25 mouse cellular contexts compared by ENCODE assay signal in the genomic region with DNA sequence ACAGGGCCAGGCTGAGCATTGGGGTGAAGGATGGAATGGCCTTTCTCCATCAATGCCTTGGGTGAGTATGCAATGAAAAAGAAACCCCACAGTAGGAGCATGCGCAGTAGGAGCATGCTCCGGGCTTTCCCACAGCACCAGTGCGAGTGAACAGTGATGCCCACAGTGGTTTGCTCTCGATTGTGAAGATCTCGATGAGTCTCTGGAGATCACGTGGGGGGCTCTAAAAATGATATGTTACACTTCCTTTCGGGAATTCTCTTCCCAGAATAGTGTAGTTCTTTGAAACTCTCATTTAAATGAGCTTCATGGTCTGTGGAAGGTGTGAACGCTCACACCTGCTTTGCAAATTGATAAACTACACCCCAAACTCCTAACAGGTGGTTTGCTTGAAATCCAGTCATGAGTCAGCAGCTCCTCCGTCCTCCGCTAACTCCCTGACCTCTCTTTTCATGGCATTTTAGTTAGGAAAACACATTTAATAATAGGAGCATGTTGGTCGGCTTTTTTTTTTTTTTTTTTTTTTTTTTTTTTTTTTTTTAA.
DNase-seq lines count a peak whose midpoint lies in the region; ATAC-seq and TF ChIP-seq lines count a peak whose summit lies in the region.
"Had no signal": no experiment of that assay in that cellular context is flagged by ENCODE, and none has a peak within 500 bp of the region (broad histone marks: within the 10 kb centered on the region; RNA-seq: fewer than 3 reads in every experiment).

No protein-coding gene starts in this region.

- H3K36me3 ChIP-seq in CH12.LX (replicated peaks in 1 of 2; ENCODE audit: control insufficient read depth in 1 of 2, insufficient read depth in 1 of 2, low read length in 1 of 2), result no peaks in the 10 kb centered on the region
- H3K36me3 ChIP-seq: embryonic facial prominence, embryonic 12.5 days; forebrain, embryonic 15.5 days; heart, embryonic 10.5 days; heart, embryonic 15.5 days; limb, embryonic 12.5 days; liver, embryonic 15.5 days; lung, embryonic 15.5 days; midbrain, embryonic 10.5 days; midbrain, embryonic 15.5 days had no signal

- dilution Hi-C loops in CH12.LX (cut with MboI; ENCODE audit: extremely low pct_ligation_motif_present, extremely low pct_unique_long_range_greater_than_20kb, low sequenced_read_pairs), result no loop called here

- in situ Hi-C loops in CH12.LX (cut with MboI; ENCODE audit: low pct_ligation_motif_present, low pct_unique_long_range_greater_than_20kb, low sequenced_read_pairs), result no loop called here

- H3K79me2 ChIP-seq in CH12.LX (replicated peaks; ENCODE audit: control insufficient read depth, extremely low read depth, insufficient read depth, poor library complexity, severe bottlenecking), result no peaks in the 10 kb centered on the region

- H3K9ac ChIP-seq in CH12.LX (ENCODE audit: insufficient read depth, low read depth), result no peak overlapping the region
- H3K9ac ChIP-seq: embryonic facial prominence, embryonic 12.5 days; forebrain, embryonic 15.5 days; heart, embryonic 15.5 days; limb, embryonic 12.5 days; liver, embryonic 15.5 days; lung, embryonic 15.5 days; midbrain, embryonic 15.5 days; neural tube, embryonic 15.5 days had no signal

- peak; percentile 71 for ATAC-seq in frontal cortex, adult (ENCODE audit: low TSS enrichment)
- ATAC-seq: midbrain, embryonic 15.5 days had no signal

- no peaks in the 10 kb centered on the region for H3K27me3 ChIP-seq in CH12.LX (replicated peaks)
- H3K27me3 ChIP-seq: embryonic facial prominence, embryonic 12.5 days; forebrain, embryonic 15.5 days; heart, embryonic 15.5 days; limb, embryonic 12.5 days; liver, embryonic 15.5 days; lung, embryonic 15.5 days; midbrain, embryonic 15.5 days; neural tube, embryonic 15.5 days had no signal

- no peak for TF ChIP-seq CTCF in CH12.LX (conservative IDR thresholded peaks at IDR 0.05 in 1 of 2, IDR thresholded peaks at IDR 0.05 in 1 of 2; ENCODE audit: low read depth in 2 of 2, low read length in 2 of 2)

- no peak overlapping the region for H3K4me3 ChIP-seq in CH12.LX (replicated peaks in 1 of 3; ENCODE audit: low read depth in 2 of 3, low read length in 2 of 3, poor library complexity in 1 of 3)
- H3K4me3 ChIP-seq: embryonic facial prominence, embryonic 12.5 days; forebrain, embryonic 15.5 days; heart, embryonic 10.5 days; heart, embryonic 15.5 days; limb, embryonic 12.5 days; liver, embryonic 15.5 days; lung, embryonic 15.5 days; midbrain, embryonic 10.5 days; midbrain, embryonic 15.5 days; neural tube, embryonic 15.5 days had no signal

- TF ChIP-seq POLR2A in CH12.LX (IDR thresholded peaks at IDR 0.05; ENCODE audit: low read depth, low read length), result no peak

- no peak for TF ChIP-seq RAD21 in CH12.LX (IDR thresholded peaks at IDR 0.05; ENCODE audit: low read depth, low read length)

- no peak overlapping the region for H3K4me2 ChIP-seq in CH12.LX (ENCODE audit: insufficient read depth, low read depth, poor library complexity, severe bottlenecking)
- H3K4me2 ChIP-seq: embryonic facial prominence, embryonic 12.5 days; forebrain, embryonic 15.5 days; heart, embryonic 15.5 days; limb, embryonic 12.5 days; liver, embryonic 15.5 days; lung, embryonic 15.5 days; midbrain, embryonic 15.5 days; neural tube, embryonic 15.5 days had no signal

- H3K4me1 ChIP-seq in CH12.LX (ENCODE audit: control insufficient read depth in 1 of 2, insufficient read depth in 2 of 2), result peaks cover 0 to 23% of the 10 kb centered on the region in 2 experiments; a peak in 1 of 4 replicates
- H3K4me1 ChIP-seq: embryonic facial prominence, embryonic 12.5 days; heart, embryonic 10.5 days; heart, embryonic 15.5 days; limb, embryonic 12.5 days; liver, embryonic 15.5 days; lung, embryonic 15.5 days; midbrain, embryonic 15.5 days; neural tube, embryonic 15.5 days had no signal

- no peak for DNase-seq in frontal cortex, postnatal 10 days (ENCODE audit: low spot score in 2 of 2)
- peak; percentile 12 to 28 for DNase-seq in left cerebral cortex, adult 18-20 months (ENCODE audit: low spot score in 2 of 2)
- DNase-seq in left cerebral cortex, postnatal 4 days, result no peak
- no peak for DNase-seq in CH12.LX (ENCODE audit: extremely low read depth)
- DNase-seq in left cerebral cortex, postnatal 25 days (ENCODE audit: low spot score in 2 of 2), result peak; percentile 21 to 88
- DNase-seq in embryo, embryonic 10.5 days (ENCODE audit: low spot score), result no peak
- DNase-seq: adrenal gland, adult 2 months; cerebellum, adult 11 months; cerebellum, adult 9-10 months; cerebellum, postnatal 36 days; gastrocnemius, postnatal 10 days; kidney, adult 2 months; kidney, postnatal 36 days; thymus, postnatal 4 days had no signal

- intact Hi-C loops in left cerebral cortex, postnatal 4 days (cut with DNase I), result no loop called here
- intact Hi-C loops in left cerebral cortex, postnatal 25 days (cut with DNase I), result loop anchor here (5.0 kb wide), 3 partner anchors 44 to 126 kb away; no protein-coding TSS in a partner anchor

- no peak for TF ChIP-seq EP300 in CH12.LX (IDR thresholded peaks at IDR 0.05; ENCODE audit: low read length)

- H3K9me3 ChIP-seq in CH12.LX (replicated peaks; ENCODE audit: low read length), result peaks cover 4% of the 10 kb centered on the region
- H3K9me3 ChIP-seq: embryonic facial prominence, embryonic 12.5 days; forebrain, embryonic 15.5 days; heart, embryonic 10.5 days; heart, embryonic 15.5 days; liver, embryonic 15.5 days; lung, embryonic 15.5 days; midbrain, embryonic 10.5 days; midbrain, embryonic 15.5 days; neural tube, embryonic 15.5 days had no signal

- no peak overlapping the region for H3K27ac ChIP-seq in CH12.LX (ENCODE audit: insufficient read depth, low read depth)
- H3K27ac ChIP-seq: embryonic facial prominence, embryonic 12.5 days; forebrain, embryonic 15.5 days; heart, embryonic 10.5 days; heart, embryonic 15.5 days; limb, embryonic 12.5 days; liver, embryonic 15.5 days; lung, embryonic 15.5 days; midbrain, embryonic 10.5 days; midbrain, embryonic 15.5 days; neural tube, embryonic 15.5 days had no signal

TF ChIP-seq in CH12.LX, 34 proteins besides CTCF, POLR2A, EP300 and RAD21:
- TF ChIP-seq ZNF384 (IDR thresholded peaks at IDR 0.05; ENCODE audit: low read depth, low read length), result peak; percentile 59
- TF ChIP-seq NRF1 (IDR thresholded peaks at IDR 0.05; ENCODE audit: low read depth, low read length), result 0 out of 2 replicates have a peak, but pooled peaks have one; percentile 31
- no peak for TF ChIP-seq BHLHE40 (IDR thresholded peaks at IDR 0.05; ENCODE audit: low read depth, low read length)

Comparison
In these comparisons a context has a peak if more than half of its experiments do, and no peak if none do; other contexts are left out.
1. DNase-seq: peak in left cerebral cortex, adult 18-20 months (2 of 2) and left cerebral cortex, postnatal 25 days (2 of 2); none in frontal cortex, postnatal 10 days (0 of 2), left cerebral cortex, postnatal 4 days (single experiment), CH12.LX (single experiment) and embryo, embryonic 10.5 days (single experiment).